Mouse (Mus musculus) hindlimb bud, embryonic 11.5 days (tissue): ENCODE measurements around the gene Borcs5.

Experiments
- DNase-seq: peaks from one replicate; pipeline ENCODE4 v3.0.0-alpha.2; 2012; ENCODE audit warnings: low read depth, low spot score; ENCODE audit errors: extremely low spot score

Borcs5 gene

GRCm38 (mm10) chr6:134713897-134714296 is 74.6 kb downstream of the Borcs5 start:
- no peak for DNase-seq

- no peak for DNase-seq
Observed at GRCm38 (mm10) chr6:134716168-134716587, 76.9 kb downstream of the Borcs5 start.

- DNase-seq: no peak
Observed at GRCm38 (mm10) chr6:134717886-134718667, 78.8 kb downstream of the Borcs5 start.

- no peak for DNase-seq
Observed at GRCm38 (mm10) chr6:134718668-134719065, 79.4 kb downstream of the Borcs5 start.

GRCm38 (mm10) chr6:134719156-134719555 is 79.8 kb downstream of the Borcs5 start:
- no peak for DNase-seq

- no peak for DNase-seq
Observed at GRCm38 (mm10) chr6:134720150-134720549, 80.8 kb downstream of the Borcs5 start.

GRCm38 (mm10) chr6:134721729-134722269 is 82.5 kb downstream of the Borcs5 start:
- DNase-seq: no peak

GRCm38 (mm10) chr6:134722906-134723305 is 83.6 kb downstream of the Borcs5 start:
- no peak for DNase-seq

GRCm38 (mm10) chr6:134723326-134723725 is 84.0 kb downstream of the Borcs5 start:
- no peak for DNase-seq

- DNase-seq: no peak
Observed at GRCm38 (mm10) chr6:134723833-134724553, 84.7 kb downstream of the Borcs5 start.

GRCm38 (mm10) chr6:134725406-134725805 is 86.1 kb downstream of the Borcs5 start:
- no peak for DNase-seq

GRCm38 (mm10) chr6:134730978-134731377 is 91.7 kb downstream of the Borcs5 start:
- no peak for DNase-seq

GRCm38 (mm10) chr6:134732813-134733212 is 93.5 kb downstream of the Borcs5 start:
- DNase-seq: no peak

GRCm38 (mm10) chr6:134733800-134734221 is 94.5 kb downstream of the Borcs5 start:
- DNase-seq: no peak

GRCm38 (mm10) chr6:134736853-134737252 is 97.5 kb downstream of the Borcs5 start:
- no peak for DNase-seq

GRCm38 (mm10) chr6:134743568-134743967 is 104.3 kb downstream of the Borcs5 start:
- DNase-seq: no peak

GRCm38 (mm10) chr6:134745876-134746275 is 106.6 kb downstream of the Borcs5 start:
- no peak for DNase-seq

- no peak for DNase-seq
Observed at GRCm38 (mm10) chr6:134748126-134748525, 108.8 kb downstream of the Borcs5 start.

- DNase-seq: no peak
Observed at GRCm38 (mm10) chr6:134751087-134751486, 111.8 kb downstream of the Borcs5 start.

- no peak for DNase-seq
Observed at GRCm38 (mm10) chr6:134751883-134752647, 112.8 kb downstream of the Borcs5 start.

- no peak for DNase-seq
Observed at GRCm38 (mm10) chr6:134753412-134753811, 114.1 kb downstream of the Borcs5 start.
